Comparison of ENCODE assay signal across 14 mouse cellular contexts in genomic region chr8:117344899-117345298, GRCm38 (mm10).
"Had no signal": no experiment of that assay in that cellular context is flagged by ENCODE, and none has a peak within 500 bp of the region (broad histone marks: within the 10 kb centered on the region; RNA-seq: fewer than 3 reads in every experiment).

No protein-coding gene starts in this region.

- DNase-seq: kidney, adult 9 months; kidney, postnatal 4 days; lung, postnatal 14 days; right cerebral cortex, postnatal 4 days had no signal

- H3K9me3 ChIP-seq: limb, embryonic 10.5 days; liver, embryonic 12.5 days; lung, embryonic 15.5 days; midbrain, embryonic 13.5 days; neural tube, embryonic 15.5 days; stomach, embryonic 15.5 days had no signal

- ATAC-seq: liver, embryonic 12.5 days; midbrain, embryonic 13.5 days had no signal

- H3K27me3 ChIP-seq: liver, embryonic 12.5 days; lung, embryonic 15.5 days; midbrain, embryonic 13.5 days; neural tube, embryonic 15.5 days; stomach, embryonic 15.5 days had no signal

- H3K27ac ChIP-seq: kidney, postnatal 0 days; left cerebral cortex, adult 2 months; limb, embryonic 10.5 days; liver, embryonic 12.5 days; lung, embryonic 15.5 days; macrophage; midbrain, embryonic 13.5 days; neural tube, embryonic 15.5 days; stomach, embryonic 15.5 days had no signal

- H3K9ac ChIP-seq: liver, embryonic 12.5 days; lung, embryonic 15.5 days; midbrain, embryonic 13.5 days; neural tube, embryonic 15.5 days; stomach, embryonic 15.5 days had no signal

- H3K4me2 ChIP-seq: liver, embryonic 12.5 days; lung, embryonic 15.5 days; midbrain, embryonic 13.5 days; neural tube, embryonic 15.5 days; stomach, embryonic 15.5 days had no signal

- H3K36me3 ChIP-seq: limb, embryonic 10.5 days; lung, embryonic 15.5 days; neural tube, embryonic 15.5 days; stomach, embryonic 15.5 days had no signal

- H3K4me3 ChIP-seq: left cerebral cortex, adult 2 months; limb, embryonic 10.5 days; liver, embryonic 12.5 days; lung, embryonic 15.5 days; midbrain, embryonic 13.5 days; myocyte; neural tube, embryonic 15.5 days; stomach, embryonic 15.5 days had no signal
